Comparison of ENCODE assay signal across 8 mouse cellular contexts in the genomic region with DNA sequence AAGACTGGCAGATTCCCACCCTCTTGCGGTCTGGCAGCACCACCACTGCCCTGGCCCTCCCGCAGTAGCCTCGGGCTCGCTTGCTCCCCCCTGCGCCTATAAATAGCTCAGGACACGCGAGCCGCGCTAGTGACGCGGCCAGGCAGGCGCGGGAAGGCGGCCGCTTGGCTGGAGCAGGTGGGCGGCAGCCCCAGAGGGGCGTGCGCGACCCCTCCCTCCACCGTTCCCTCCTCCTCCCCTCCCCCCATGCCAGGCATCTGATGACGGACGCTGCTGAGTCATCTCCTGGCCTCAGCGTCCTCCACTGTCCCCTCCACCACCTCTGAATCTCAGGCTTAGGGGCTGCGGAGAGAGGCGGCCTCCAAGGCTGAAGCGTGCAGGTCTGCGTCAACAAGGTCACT. TPM values are rescaled to one million over a fixed set of nuclear protein-coding genes. Genes with fewer than 3 reads are reported as not detected.
DNase-seq lines count a peak whose midpoint lies in the region; ATAC-seq lines count a peak whose summit lies in the region.

No protein-coding gene starts in this region.

- peak overlapping the region; percentile 55 for H3K9ac ChIP-seq in kidney, embryonic 16.5 days (replicated peaks; ENCODE audit: low read length)
- peak overlapping the region; percentile 51 for H3K9ac ChIP-seq in embryonic facial prominence, embryonic 14.5 days (ENCODE audit: low read depth, low read length)
- H3K9ac ChIP-seq in hindbrain, embryonic 13.5 days = peak overlapping the region; percentile 70
- H3K9ac ChIP-seq in lung, embryonic 16.5 days (ENCODE audit: low read length) = peak overlapping the region; percentile 52

- no peak for DNase-seq in kidney, adult 18-20 months
- peak; percentile 81 for DNase-seq in adrenal gland, postnatal 14 days
- DNase-seq in embryonic facial prominence, embryonic 14.5 days (ENCODE audit: low spot score) = peak; percentile 80
- peak; percentile 72 for DNase-seq in right cerebral cortex, postnatal 25 days
- DNase-seq in spleen, adult 12 weeks (ENCODE audit: low spot score) = no peak

- H3K4me2 ChIP-seq in kidney, embryonic 16.5 days (replicated peaks; ENCODE audit: low read depth, low read length) = peak overlapping the region; percentile 67
- H3K4me2 ChIP-seq in embryonic facial prominence, embryonic 14.5 days (ENCODE audit: low read depth, low read length) = peak overlapping the region; percentile 70
- H3K4me2 ChIP-seq in hindbrain, embryonic 13.5 days = peak overlapping the region; percentile 76
- peak overlapping the region; percentile 61 for H3K4me2 ChIP-seq in lung, embryonic 16.5 days (ENCODE audit: low read depth, low read length)

- H3K36me3 ChIP-seq in kidney, embryonic 16.5 days (ENCODE audit: insufficient read depth, low read length) = peaks cover 4% of the 10 kb centered on the region
- peaks cover 3% of the 10 kb centered on the region for H3K36me3 ChIP-seq in embryonic facial prominence, embryonic 14.5 days (ENCODE audit: control insufficient read depth, insufficient read depth, low read length)
- peaks cover 4% of the 10 kb centered on the region for H3K36me3 ChIP-seq in hindbrain, embryonic 13.5 days
- peaks cover 2% of the 10 kb centered on the region for H3K36me3 ChIP-seq in lung, embryonic 16.5 days (ENCODE audit: control insufficient read depth, insufficient read depth, low read length)

- peak; percentile 62 for ATAC-seq in kidney, embryonic 16.5 days (ENCODE audit: low FRiP score, low TSS enrichment)
- ATAC-seq in embryonic facial prominence, embryonic 14.5 days (ENCODE audit: low read depth) = peak; percentile 64
- ATAC-seq in hindbrain, embryonic 13.5 days (ENCODE audit: low FRiP score) = peak; percentile 60
- ATAC-seq in lung, embryonic 16.5 days (ENCODE audit: low read depth) = peak; percentile 48

- H3K27ac ChIP-seq in kidney, embryonic 16.5 days (ENCODE audit: low read length) = no peak overlapping the region
- H3K27ac ChIP-seq in embryonic facial prominence, embryonic 14.5 days (replicated peaks; ENCODE audit: low read depth, low read length) = no peak overlapping the region
- no peak overlapping the region for H3K27ac ChIP-seq in hindbrain, embryonic 13.5 days
- H3K27ac ChIP-seq in lung, embryonic 16.5 days (ENCODE audit: low read length) = no peak overlapping the region

- H3K27me3 ChIP-seq in kidney, embryonic 16.5 days (ENCODE audit: insufficient read depth, low read length) = peaks cover 6% of the 10 kb centered on the region
- peaks cover 19% of the 10 kb centered on the region for H3K27me3 ChIP-seq in embryonic facial prominence, embryonic 14.5 days (replicated peaks; ENCODE audit: control insufficient read depth, insufficient read depth, low read length)
- H3K27me3 ChIP-seq in hindbrain, embryonic 13.5 days = peaks cover 21% of the 10 kb centered on the region
- peaks cover 17% of the 10 kb centered on the region for H3K27me3 ChIP-seq in lung, embryonic 16.5 days (ENCODE audit: control insufficient read depth, insufficient read depth, low read depth, low read length)

- 2% methylated on average over 18 of the region's 27 CpGs for WGBS in kidney, embryonic 16.5 days
- WGBS in embryonic facial prominence, embryonic 14.5 days = 2% methylated on average over 10 of the region's 27 CpGs
- WGBS in hindbrain, embryonic 13.5 days = 1% methylated on average over 23 of the region's 27 CpGs
- WGBS in lung, embryonic 16.5 days = under 1% methylated on average over 27 of the region's 27 CpGs

- H3K9me3 ChIP-seq in kidney, embryonic 16.5 days (ENCODE audit: low read length) = no peaks in the 10 kb centered on the region
- no peaks in the 10 kb centered on the region for H3K9me3 ChIP-seq in embryonic facial prominence, embryonic 14.5 days (ENCODE audit: control insufficient read depth, low read length)
- H3K9me3 ChIP-seq in hindbrain, embryonic 13.5 days = no peaks in the 10 kb centered on the region
- H3K9me3 ChIP-seq in lung, embryonic 16.5 days (ENCODE audit: control insufficient read depth, low read length) = no peaks in the 10 kb centered on the region

- H3K4me1 ChIP-seq in kidney, embryonic 16.5 days (ENCODE audit: insufficient read depth, low read length) = peaks cover 16% of the 10 kb centered on the region
- peaks cover 16% of the 10 kb centered on the region for H3K4me1 ChIP-seq in embryonic facial prominence, embryonic 14.5 days (ENCODE audit: control insufficient read depth, insufficient read depth, low read length)
- peaks cover 26% of the 10 kb centered on the region for H3K4me1 ChIP-seq in hindbrain, embryonic 13.5 days (replicated peaks)
- peaks cover 7% of the 10 kb centered on the region for H3K4me1 ChIP-seq in lung, embryonic 16.5 days (replicated peaks; ENCODE audit: control insufficient read depth, insufficient read depth, low read length)

- peak overlapping the region; percentile 40 for H3K4me3 ChIP-seq in kidney, embryonic 16.5 days (ENCODE audit: low read length)
- H3K4me3 ChIP-seq in embryonic facial prominence, embryonic 14.5 days (ENCODE audit: low read depth, low read length) = peak overlapping the region; percentile 33
- H3K4me3 ChIP-seq in hindbrain, embryonic 13.5 days = peak overlapping the region; percentile 40
- H3K4me3 ChIP-seq in lung, embryonic 16.5 days (ENCODE audit: low read length) = peak overlapping the region; percentile 40

RNA-seq across cellular contexts. Expression of a gene that starts 9.5 kb away (rescaled TPM):
- polyA plus RNA-seq in kidney, embryonic 16.5 days (2015; fragmentation: Nextera tagmentation; extraction: Ambion mirVana) = 950 and 1,086 TPM in 2 replicates
- 1,235 and 1,395 TPM in 2 replicates for total RNA-seq in adrenal gland, postnatal 14 days (2021)
- 1,126 and 1,148 TPM in 2 replicates for polyA plus RNA-seq in embryonic facial prominence, embryonic 14.5 days (2014; fragmentation: Nextera tagmentation; extraction: Ambion mirVana)
- 689 and 706 TPM in 2 replicates for polyA plus RNA-seq in hindbrain, embryonic 13.5 days (2015; fragmentation: Nextera tagmentation; extraction: Ambion mirVana)
- polyA plus RNA-seq in lung, embryonic 16.5 days (2015; fragmentation: Nextera tagmentation; extraction: Ambion mirVana) = 999 and 1,043 TPM in 2 replicates

RNA-seq across cellular contexts. Expression of a gene that starts 13.1 kb away (rescaled TPM):
- polyA plus RNA-seq in kidney, embryonic 16.5 days (2015; fragmentation: Nextera tagmentation; extraction: Ambion mirVana) = 12.8 TPM in 2 replicates
- total RNA-seq in adrenal gland, postnatal 14 days (2021) = 7.8 and 10.4 TPM in 2 replicates
- polyA plus RNA-seq in embryonic facial prominence, embryonic 14.5 days (2014; fragmentation: Nextera tagmentation; extraction: Ambion mirVana) = 25.1 and 30.4 TPM in 2 replicates
- polyA plus RNA-seq in hindbrain, embryonic 13.5 days (2015; fragmentation: Nextera tagmentation; extraction: Ambion mirVana) = 51.6 and 57.4 TPM in 2 replicates
- 6.4 and 6.7 TPM in 2 replicates for polyA plus RNA-seq in lung, embryonic 16.5 days (2015; fragmentation: Nextera tagmentation; extraction: Ambion mirVana)

RNA-seq across cellular contexts. Expression of a gene that starts 17.3 kb away (rescaled TPM):
- 3.3 and 4.0 TPM in 2 replicates for polyA plus RNA-seq in kidney, embryonic 16.5 days (2015; fragmentation: Nextera tagmentation; extraction: Ambion mirVana)
- 3.1 and 3.7 TPM in 2 replicates for total RNA-seq in adrenal gland, postnatal 14 days (2021)
- 0.51 and 0.54 TPM in 2 replicates for polyA plus RNA-seq in embryonic facial prominence, embryonic 14.5 days (2014; fragmentation: Nextera tagmentation; extraction: Ambion mirVana)
- polyA plus RNA-seq in hindbrain, embryonic 13.5 days (2015; fragmentation: Nextera tagmentation; extraction: Ambion mirVana) = 4.2 and 5.2 TPM in 2 replicates
- 0.11 and 0.29 TPM in 2 replicates for polyA plus RNA-seq in lung, embryonic 16.5 days (2015; fragmentation: Nextera tagmentation; extraction: Ambion mirVana)

RNA-seq across cellular contexts. Expression of a gene that starts 40.0 kb away (rescaled TPM):
- polyA plus RNA-seq in kidney, embryonic 16.5 days (2015; fragmentation: Nextera tagmentation; extraction: Ambion mirVana) = 7.3 and 7.4 TPM in 2 replicates
- total RNA-seq in adrenal gland, postnatal 14 days (2021) = 1.1 and 4.4 TPM in 2 replicates
- polyA plus RNA-seq in embryonic facial prominence, embryonic 14.5 days (2014; fragmentation: Nextera tagmentation; extraction: Ambion mirVana) = 6.1 and 7.0 TPM in 2 replicates
- polyA plus RNA-seq in hindbrain, embryonic 13.5 days (2015; fragmentation: Nextera tagmentation; extraction: Ambion mirVana) = 10.7 TPM in 2 replicates
- polyA plus RNA-seq in lung, embryonic 16.5 days (2015; fragmentation: Nextera tagmentation; extraction: Ambion mirVana) = 6.2 and 8.0 TPM in 2 replicates

RNA-seq across cellular contexts. Expression of a gene that starts 49.7 kb away (rescaled TPM):
- 1.8 and 2.3 TPM in 2 replicates for polyA plus RNA-seq in kidney, embryonic 16.5 days (2015; fragmentation: Nextera tagmentation; extraction: Ambion mirVana)
- total RNA-seq in adrenal gland, postnatal 14 days (2021) = 4.3 and 4.8 TPM in 2 replicates
- 1.6 and 2.0 TPM in 2 replicates for polyA plus RNA-seq in embryonic facial prominence, embryonic 14.5 days (2014; fragmentation: Nextera tagmentation; extraction: Ambion mirVana)
- polyA plus RNA-seq in hindbrain, embryonic 13.5 days (2015; fragmentation: Nextera tagmentation; extraction: Ambion mirVana) = 0.60 and 0.89 TPM in 2 replicates
- polyA plus RNA-seq in lung, embryonic 16.5 days (2015; fragmentation: Nextera tagmentation; extraction: Ambion mirVana) = 1.4 and 1.6 TPM in 2 replicates

Comparison
In these comparisons a context has a peak if more than half of its experiments do, and no peak if none do; other contexts are left out.
1. DNase-seq: peak in adrenal gland, postnatal 14 days (single experiment), embryonic facial prominence, embryonic 14.5 days (single experiment) and right cerebral cortex, postnatal 25 days (single experiment); none in kidney, adult 18-20 months (single experiment) and spleen, adult 12 weeks (single experiment).
2. Peak in every context shown above with its lines, with median percentiles within 50 percentile points of each other: ATAC-seq, H3K4me2 ChIP-seq, H3K4me3 ChIP-seq and H3K9ac ChIP-seq.